Mouse (Mus musculus) stomach, adult 2 months (tissue): Measurements from ENCODE around the gene Cklf. TPM values are rescaled to one million over a fixed set of nuclear protein-coding genes. Genes with fewer than 3 reads are reported as not detected.

Source experiments
- polyA plus RNA-seq: library from polyadenylated mRNA; depleted of rRNA; stranded (reverse); fragments of >200 nt; gene quantifications from 2 replicates; pipeline ENCODE4 v1.2.3, GENCODE M21; 2012; rRNA removed

Cklf gene
- polyA plus RNA-seq: 0.83 and 1.1 TPM in 2 replicates

DNA sequence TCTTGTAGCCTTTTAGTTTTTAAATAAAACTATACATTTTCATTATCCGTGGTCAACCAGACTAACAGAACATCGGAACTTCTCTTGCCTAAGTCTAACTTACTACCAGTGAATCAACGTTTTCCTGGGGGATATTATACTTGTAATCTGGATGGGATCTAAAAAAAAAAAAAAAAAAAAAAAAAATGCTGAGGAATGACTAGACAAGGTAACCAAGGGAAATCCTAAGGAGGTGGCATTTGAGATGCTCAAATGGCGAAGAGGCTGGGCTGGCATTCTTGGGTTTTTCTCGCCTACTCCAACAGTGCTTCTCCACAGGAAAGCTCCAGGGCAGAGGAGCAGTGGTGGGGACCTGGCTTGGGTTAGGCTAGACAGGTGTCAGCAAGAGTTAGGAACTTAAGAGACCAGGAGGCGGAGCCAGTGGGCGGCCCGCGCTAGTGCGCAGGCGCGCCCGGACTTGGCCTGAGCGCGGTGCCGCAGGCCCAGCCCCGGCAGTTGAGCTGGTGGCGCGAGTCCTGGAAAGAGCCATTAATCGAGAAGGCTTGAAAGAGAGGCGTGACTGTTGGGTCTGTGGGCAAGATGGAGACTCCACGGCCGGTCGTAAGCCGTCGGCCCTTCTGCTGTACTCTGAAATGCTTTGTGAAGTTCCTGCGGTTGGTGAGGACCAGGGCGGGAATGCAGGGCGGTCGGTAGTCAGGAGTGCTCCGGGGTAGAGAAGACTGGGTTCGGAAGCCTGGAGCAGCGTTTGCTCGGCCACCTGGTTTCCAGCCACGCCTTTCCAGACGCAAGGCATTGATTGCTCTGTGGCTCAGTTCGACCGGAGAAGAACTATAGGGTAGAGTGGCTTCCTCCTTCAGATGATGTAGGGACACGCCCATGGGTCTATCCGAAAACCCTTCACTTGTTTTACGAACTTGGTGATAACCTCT, at the start of gene Cklf:
Gene Cklf (plus strand): TSS at position 423 of the 929 bp plus-strand sequence.

DNA sequence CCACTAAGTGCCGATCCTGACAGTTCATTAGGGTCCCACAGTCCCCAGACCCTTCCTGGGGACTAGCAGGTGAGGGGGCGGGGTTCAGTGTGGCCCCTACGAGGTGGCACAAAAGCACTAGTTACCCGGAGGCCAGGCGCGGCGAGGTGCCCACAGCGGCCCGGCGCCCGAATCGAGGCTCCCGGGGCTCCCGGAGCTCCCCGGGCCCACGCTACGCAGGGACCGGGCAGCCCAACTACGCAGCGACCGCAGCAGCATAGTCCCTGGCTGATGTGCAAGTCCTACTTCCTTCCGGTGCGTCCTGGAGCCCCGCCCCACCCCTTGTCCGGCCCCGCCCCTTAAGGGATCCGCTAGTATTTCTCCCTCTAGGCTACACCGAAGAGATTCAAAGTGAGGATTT, 2.4 kb upstream of the Cklf start, which contains the start of gene Tk2:
Gene Tk2 (minus strand): TSS at position 283 of the 400 bp plus-strand sequence.

DNA sequence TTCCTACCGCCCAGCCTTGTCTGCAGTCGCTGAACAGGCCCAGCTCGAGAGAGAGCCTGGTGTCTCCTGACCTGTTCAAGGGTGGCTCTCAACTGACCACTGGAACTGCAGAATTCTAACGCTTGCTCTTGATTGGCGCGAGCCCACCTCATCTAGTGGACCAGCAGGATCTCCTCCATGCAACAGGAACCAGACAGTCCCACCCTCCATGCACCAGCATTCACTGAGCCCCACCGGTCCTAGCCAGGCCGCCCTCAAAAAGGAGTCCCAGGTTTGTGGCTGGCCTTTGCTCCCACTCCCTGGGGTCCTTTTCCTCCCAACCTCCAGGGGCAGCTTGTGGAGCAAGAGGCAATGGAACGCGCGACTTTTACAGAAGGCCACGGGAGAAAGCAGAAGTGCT, 42.4 kb downstream of the Cklf start, which contains the start of gene Cmtm2a:
Gene Cmtm2a (minus strand): TSS at position 101 of the 400 bp plus-strand sequence.

DNA sequence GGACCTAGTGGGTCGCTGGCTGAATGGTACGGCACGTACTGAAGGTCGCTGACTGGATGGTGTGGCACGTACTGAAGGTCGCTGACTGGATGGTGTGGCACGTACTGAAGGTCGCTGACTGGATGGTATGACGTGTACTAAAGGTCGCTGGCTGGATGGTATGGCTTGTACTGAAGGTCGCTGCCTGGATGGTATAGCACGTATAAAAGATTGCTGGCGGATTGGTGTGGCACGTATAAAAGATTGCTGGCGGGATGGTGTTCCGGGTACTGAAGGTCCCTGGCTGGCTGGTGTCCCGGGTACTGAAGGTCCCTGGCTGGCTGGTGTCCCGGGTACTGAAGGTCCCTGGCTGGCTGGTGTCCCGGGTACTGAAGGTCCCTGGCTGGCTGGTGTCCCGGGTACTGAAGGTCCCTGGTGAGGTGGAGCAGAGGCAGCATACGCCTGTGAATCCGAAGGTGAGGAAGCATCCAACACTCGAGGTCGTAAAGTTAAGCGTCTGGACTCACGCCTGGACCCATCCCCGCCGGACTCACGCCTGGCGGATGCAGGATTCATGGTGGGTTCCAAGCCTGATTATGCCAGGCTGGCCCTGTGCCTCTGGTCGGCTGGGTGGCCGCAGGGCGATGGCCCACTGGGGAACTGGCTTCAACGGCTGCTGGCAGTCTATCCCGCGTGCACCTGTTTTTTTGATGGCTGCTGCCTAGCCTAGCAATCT, 58.9 kb downstream of the Cklf start, which contains the start of the genes Gm45711 and Cmtm1:
Gene Gm45711 (minus strand): TSS at position 641 of the 715 bp plus-strand sequence.
Gene Cmtm1 (minus strand): TSS at position 705 of the 715 bp plus-strand sequence.

Other genes starting within 250 kb of the Cklf start
- 8.8 and 13.6 TPM in 2 replicates for gene Cdh5, start 149.2 kb upstream of the Cklf start, polyA plus RNA-seq
- gene Bean1, start 80.4 kb upstream of the Cklf start, polyA plus RNA-seq: 1.6 and 2.7 TPM in 2 replicates
- gene Tk2, start 2.3 kb upstream of the Cklf start, polyA plus RNA-seq: 6.5 and 7.2 TPM in 2 replicates
- not detected in 2 replicates for gene Cmtm2a, start 42.3 kb downstream of the Cklf start, polyA plus RNA-seq
- not detected in 2 replicates for gene Gm45711, start 59.2 kb downstream of the Cklf start, polyA plus RNA-seq
- not detected in 2 replicates for gene Cmtm1, start 59.3 kb downstream of the Cklf start, polyA plus RNA-seq
- not detected in 2 replicates for gene Gm11020, start 70.7 kb downstream of the Cklf start, polyA plus RNA-seq
- not detected in 2 replicates for gene Cmtm2b, start 71.4 kb downstream of the Cklf start, polyA plus RNA-seq
- gene Cmtm3, start 88.5 kb downstream of the Cklf start, polyA plus RNA-seq: 31.8 and 34.4 TPM in 2 replicates
- gene Cmtm4, start 144.9 kb downstream of the Cklf start, polyA plus RNA-seq: 14.2 and 14.5 TPM in 2 replicates
- 3.2 and 4.5 TPM in 2 replicates for gene Dync1li2, start 192.2 kb downstream of the Cklf start, polyA plus RNA-seq